Mouse (Mus musculus) intestine, embryonic 16.5 days (tissue): ENCODE measurements at regions not wholly inside any gene's neighbourhood (a gene's known extent, or its start where the extent isn't known, plus 50 kb on each side); places are given as distances from the start of the nearest gene placed in this dataset.

Experiments used
- ATAC-seq: fragments of 200-750 bp; cut with Nextera tagmentation; 2 replicates; pipeline ENCODE4 v1.8.0; 2017; ENCODE audit warnings: moderate TSS enrichment, moderate library complexity
- H3K27ac ChIP-seq: fragments of 300-500 bp; sonication (generic); 2 replicates; pipeline ENCODE4 v1.5.1; 2014; ENCODE audit warnings: mild to moderate bottlenecking, low read length
- H3K27me3 ChIP-seq: fragments of 300-500 bp; sonication (generic); replicated peaks from 2 replicates; pipeline ENCODE4 v1.6.1; 2014; ENCODE audit warnings: low read length, control low read depth, mixed read lengths; ENCODE audit not compliant: control insufficient read depth, insufficient read depth
- H3K36me3 ChIP-seq: fragments of 300-500 bp; sonication (generic); 2 replicates; pipeline ENCODE4 v1.6.1; 2014; ENCODE audit warnings: low read length, control low read depth; ENCODE audit not compliant: control insufficient read depth, insufficient read depth
- H3K4me1 ChIP-seq: fragments of 300-500 bp; sonication (generic); 2 replicates; pipeline ENCODE4 v1.6.1; 2014; ENCODE audit warnings: low read length, control low read depth, mixed read lengths; ENCODE audit not compliant: control insufficient read depth, insufficient read depth
- H3K4me2 ChIP-seq: fragments of 300-500 bp; sonication (generic); 2 replicates; pipeline ENCODE4 v1.6.1; 2014; ENCODE audit warnings: low read depth, low read length, control low read depth
- H3K4me3 ChIP-seq: fragments of 300-500 bp; sonication (generic); 2 replicates; pipeline ENCODE4 v1.5.1; 2014; ENCODE audit warnings: mild to moderate bottlenecking, low read length
- H3K9ac ChIP-seq: fragments of 300-500 bp; sonication (generic); 2 replicates; pipeline ENCODE4 v1.6.1; 2014; ENCODE audit warnings: low read depth, low read length
- H3K9me3 ChIP-seq: fragments of 300-500 bp; sonication (generic); 2 replicates; pipeline ENCODE4 v1.6.1; 2016; ENCODE audit warnings: low read length, control low read depth; ENCODE audit not compliant: control insufficient read depth
- WGBS: fragments of 180-500 bp; shearing (Covaris S2); extraction: QIAGEN DNeasy Blood & Tissue Kit; methylation state at CpG from one replicate; pipeline ENCODE4 v1.1.7; 2014; 5-methylcytosine and 5-hydroxymethylcytosine counted together

- H3K4me3 ChIP-seq = no peak overlapping the region
- no peaks in the 10 kb centered on the region for H3K4me1 ChIP-seq
- H3K9me3 ChIP-seq = no peaks in the 10 kb centered on the region
- no peaks in the 10 kb centered on the region for H3K36me3 ChIP-seq
- no peak for ATAC-seq
- no peak overlapping the region for H3K9ac ChIP-seq
- no peak overlapping the region for H3K4me2 ChIP-seq
- WGBS = 84% methylated on average over 17 of the region's 17 CpGs
- no peak overlapping the region for H3K27ac ChIP-seq
- no peaks in the 10 kb centered on the region for H3K27me3 ChIP-seq
These were observed 609.8 kb upstream of the Vrk2 start for GRCm38 (mm10) chr11:27203330-27204214.

GRCm38 (mm10) chr11:27184035-27184434 lies 590.2 kb upstream of the Vrk2 start:
- no peaks in the 10 kb centered on the region for H3K27me3 ChIP-seq
- H3K4me1 ChIP-seq = no peaks in the 10 kb centered on the region
- no peak overlapping the region for H3K27ac ChIP-seq
- no peak for ATAC-seq
- WGBS = 65% methylated on average over 2 of the region's 2 CpGs
- H3K9me3 ChIP-seq = no peaks in the 10 kb centered on the region
- no peaks in the 10 kb centered on the region for H3K36me3 ChIP-seq
- H3K4me2 ChIP-seq = no peak overlapping the region
- no peak overlapping the region for H3K4me3 ChIP-seq
- H3K9ac ChIP-seq = no peak overlapping the region

- Histone ChIP-seq H3K27me3 (no peaks in the 10 kb centered on the region), H3K36me3 (no peaks in the 10 kb centered on the region), H3K4me2 (no peak overlapping the region), H3K9ac (no peak overlapping the region), H3K4me3 (no peak overlapping the region), H3K4me1 (no peaks in the 10 kb centered on the region), H3K9me3 (no peaks in the 10 kb centered on the region), H3K27ac (no peak overlapping the region)
- no peak for ATAC-seq
These were observed 589.6 kb upstream of the Vrk2 start for GRCm38 (mm10) chr11:27183422-27183821.

GRCm38 (mm10) chr11:27160411-27160810 lies 566.6 kb upstream of the Vrk2 start:
- Histone ChIP-seq H3K9ac (no peak overlapping the region), H3K27ac (no peak overlapping the region), H3K4me2 (no peak overlapping the region), H3K27me3 (no peaks in the 10 kb centered on the region), H3K36me3 (no peaks in the 10 kb centered on the region), H3K4me1 (no peaks in the 10 kb centered on the region), H3K4me3 (no peak overlapping the region), H3K9me3 (no peaks in the 10 kb centered on the region)
- ATAC-seq = no peak
